Mouse (Mus musculus) layer of hippocampus, postnatal 14 days (tissue): ENCODE data around the gene Gpr62. TPM values are rescaled to one million over a fixed set of nuclear protein-coding genes. Genes with fewer than 3 reads are reported as not detected.

Experiments used
- DNase-seq, 2 experiments: peaks; one replicate each; pipeline ENCODE4 v3.0.0; 2021 to 2022; ENCODE audit warnings: low spot score in 2 of 2, mixed read lengths in 1 of 2
- total RNA-seq, 2 experiments: library from RNA; stranded (reverse); gene quantifications; 2 replicates each; pipeline ENCODE4 v1.2.3; 2021

The Gpr62 gene
- total RNA-seq, 2 experiments from 2014 or later = 7.1 to 7.4 TPM

DNA sequence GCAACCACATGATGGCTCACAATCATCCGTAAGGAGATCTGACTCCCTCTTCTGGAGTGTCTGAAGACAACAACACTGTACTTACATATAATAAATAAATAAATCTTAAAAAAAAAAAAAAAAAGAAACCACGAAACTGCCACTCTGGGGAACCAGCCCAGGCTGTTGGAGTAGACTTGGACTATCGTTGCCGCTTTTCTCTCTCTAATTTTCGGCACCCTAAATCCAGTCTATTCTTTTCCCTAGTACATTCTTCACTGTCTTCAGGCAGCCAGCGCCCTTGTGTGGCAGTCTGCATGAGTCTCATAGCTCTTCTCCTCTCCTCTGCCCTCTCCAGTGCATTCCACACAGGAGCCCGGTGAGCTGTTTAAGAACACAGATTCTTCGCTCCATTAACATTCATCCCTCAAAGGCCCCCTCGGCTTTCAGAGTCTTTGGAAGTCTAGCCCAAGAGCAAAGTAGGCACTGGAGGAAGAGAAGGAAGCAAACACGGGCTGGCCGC lies 37.0 kb downstream of the Gpr62 start:
- no peak for DNase-seq

DNA sequence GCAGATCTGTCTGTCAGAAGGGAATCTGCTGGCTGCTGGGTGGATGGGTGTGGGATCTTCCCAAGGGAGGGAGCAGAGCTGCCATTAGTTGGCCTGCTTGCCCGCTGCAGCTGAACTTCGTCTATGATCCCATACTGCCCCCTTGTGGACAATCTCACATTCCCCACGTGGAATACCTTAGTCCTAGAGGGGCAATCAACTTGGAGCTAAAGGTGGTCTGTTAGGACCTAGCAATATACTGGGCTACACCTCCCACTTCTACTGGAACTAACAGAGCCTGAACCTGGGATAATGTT lies 43.9 kb downstream of the Gpr62 start:
- peak; percentile 88 to 94 for DNase-seq

DNA sequence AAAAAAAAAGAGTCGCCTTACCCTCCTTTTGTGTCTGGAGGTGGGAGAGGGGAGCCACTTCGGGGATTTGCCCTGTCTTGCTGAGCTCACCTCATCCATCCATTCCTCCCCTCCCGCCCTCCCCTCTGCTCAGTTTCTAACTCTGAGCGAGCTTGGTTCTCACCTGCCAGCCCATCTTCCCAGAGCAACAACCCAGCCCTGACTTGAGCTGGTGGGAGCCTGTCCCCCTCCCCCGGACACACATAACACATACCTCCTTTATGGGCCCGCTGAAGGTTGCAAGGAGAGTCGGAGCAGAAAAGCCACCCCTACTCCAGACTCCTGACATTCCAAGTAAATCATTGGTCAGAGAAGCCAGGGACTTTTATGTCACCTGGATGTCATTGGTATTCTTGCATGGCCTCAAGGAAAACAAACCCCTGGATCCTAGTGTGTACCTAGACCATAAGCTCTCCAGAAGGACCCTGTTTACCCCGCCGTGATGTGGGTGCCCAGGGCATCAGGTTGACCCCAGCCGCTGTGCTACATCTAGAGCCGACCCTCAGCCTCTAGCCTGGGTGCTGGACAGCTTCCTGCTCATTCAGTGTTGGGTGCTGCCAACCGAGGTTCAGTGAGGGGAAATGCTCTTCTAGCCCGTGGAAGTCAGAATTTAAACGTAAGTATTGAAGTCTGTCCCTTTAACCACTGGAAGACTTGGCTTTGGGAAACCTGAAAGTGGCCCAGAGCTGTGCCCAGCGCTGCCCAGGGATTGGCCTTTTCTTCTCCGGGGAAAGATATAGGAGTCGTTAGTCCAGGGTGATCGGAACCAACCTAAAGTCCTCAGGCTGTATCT lies 44.5 kb downstream of the Gpr62 start:
- no peak for DNase-seq

DNA sequence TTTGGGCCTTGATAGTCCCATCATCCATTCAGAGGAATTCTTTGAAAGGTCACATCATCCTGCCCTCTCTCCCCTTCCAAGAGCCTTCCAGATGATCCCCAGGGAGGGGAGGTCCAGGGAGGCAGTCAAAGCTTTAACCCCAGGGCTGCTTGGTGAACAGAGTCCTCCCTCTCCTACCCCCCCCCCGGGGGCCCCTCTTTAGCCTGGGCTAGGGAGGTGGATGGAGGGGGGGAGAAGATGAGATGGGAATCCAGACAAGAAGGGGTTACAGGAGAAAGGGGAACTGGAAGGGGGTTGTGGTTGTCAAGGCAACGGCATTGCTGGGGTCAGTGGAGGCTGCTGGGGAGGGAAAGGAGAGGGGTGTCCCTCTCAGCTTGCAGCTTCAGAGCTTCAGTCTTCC lies 45.1 kb downstream of the Gpr62 start:
- DNase-seq = no peak

DNA sequence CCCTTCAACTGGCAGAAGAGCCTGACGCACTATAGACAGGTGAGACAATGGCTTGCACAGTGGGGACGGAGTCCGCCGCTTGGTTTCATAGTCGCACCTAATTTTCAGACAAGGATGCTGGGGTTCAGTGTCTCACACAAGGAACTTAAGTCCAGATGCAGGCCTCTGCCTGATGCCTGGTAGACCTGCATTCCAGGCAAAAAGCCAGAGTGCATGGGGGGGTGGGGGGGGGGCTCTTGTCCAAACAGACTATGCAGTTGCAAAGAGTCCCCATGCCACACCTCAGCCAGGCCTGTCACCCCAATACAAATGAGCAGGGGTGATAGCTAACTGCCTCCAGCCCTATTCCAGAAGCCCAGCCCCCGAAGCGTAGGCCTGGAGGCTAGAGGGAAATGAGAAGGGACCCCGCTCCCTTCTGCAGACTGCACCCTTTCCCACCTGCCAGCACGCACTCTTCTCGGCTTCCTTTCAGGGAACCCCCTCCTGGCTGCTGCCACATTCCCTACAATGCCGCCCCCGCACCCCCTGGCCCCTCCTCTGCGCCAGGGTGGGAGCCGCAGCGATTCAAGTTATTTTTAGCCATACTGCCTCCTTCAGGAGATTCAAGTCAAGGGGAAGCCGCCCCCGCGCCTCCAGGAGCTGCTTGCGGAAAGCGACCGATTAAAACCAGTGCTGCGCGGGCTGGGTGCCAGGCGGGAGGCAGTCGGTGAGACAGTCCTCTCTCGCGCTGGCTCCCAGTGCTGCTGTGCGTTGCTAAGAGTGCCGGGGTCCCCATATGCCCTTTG lies 47.7 kb downstream of the Gpr62 start:
- DNase-seq = peak; percentile 83 to 87

DNA sequence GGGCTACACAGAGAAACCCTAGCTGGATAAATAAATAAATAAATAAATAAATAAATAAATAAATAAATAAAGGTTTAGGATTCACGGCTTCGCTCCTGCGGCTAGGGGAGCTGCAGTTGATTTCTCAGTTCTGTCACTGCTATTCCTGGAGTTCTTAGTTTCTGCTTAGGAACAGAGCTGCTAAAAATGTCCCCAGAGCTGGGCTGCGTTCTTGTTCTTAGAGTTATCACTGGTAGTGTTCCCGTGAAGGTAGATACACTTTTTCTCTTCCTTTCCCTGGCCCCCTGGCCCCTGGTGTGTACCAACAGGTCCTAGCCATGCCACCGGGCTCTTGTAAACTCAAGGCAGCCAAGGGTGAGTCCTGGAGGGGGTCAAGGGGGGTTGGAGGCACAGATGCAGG lies 48.9 kb downstream of the Gpr62 start:
- no peak for DNase-seq

Other genes with a start within 250 kb of the Gpr62 start
- gene Tlr9, start 243.3 kb downstream of the Gpr62 start, total RNA-seq = 1 to 10 TPM; 1.2 to 1.6 TPM
- gene Alas1, start 217.3 kb downstream of the Gpr62 start, total RNA-seq = 100 to 1,000 TPM; 153 to 174 TPM
- gene Poc1a, start 184.9 kb downstream of the Gpr62 start, total RNA-seq = 10 to 100 TPM in 1 of 2 experiments, 1 to 10 TPM in 1; 8.5 to 12.0 TPM
- gene Dusp7, start 97.3 kb downstream of the Gpr62 start, total RNA-seq = 10 to 100 TPM; 65.2 to 70.3 TPM
- gene Rpl29, start 36.5 kb downstream of the Gpr62 start, total RNA-seq = 100 to 1,000 TPM; 295 to 325 TPM
- 10 to 100 TPM; 10.3 to 11.5 TPM for gene Acy1, start 27.6 kb downstream of the Gpr62 start, total RNA-seq
- gene Abhd14b, start 18.5 kb downstream of the Gpr62 start, total RNA-seq = 10 to 100 TPM in 1 of 2 experiments, 1 to 10 TPM in 1; 9.6 to 12.4 TPM
- gene Abhd14a, start 18.3 kb downstream of the Gpr62 start, total RNA-seq = 10 to 100 TPM; 40.9 to 41.8 TPM
- gene Pcbp4, start 12.6 kb downstream of the Gpr62 start, total RNA-seq = 100 to 1,000 TPM; 181 to 195 TPM
- 10 to 100 TPM; 31.5 to 37.0 TPM for gene Rrp9, start 10.0 kb upstream of the Gpr62 start, total RNA-seq
- 1 to 10 TPM; 3.2 to 5.1 TPM for gene Parp3, start 11.0 kb upstream of the Gpr62 start, total RNA-seq
- gene Iqcf1, start 34.0 kb upstream of the Gpr62 start, total RNA-seq = not detected
- gene Iqcf5, start 48.6 kb upstream of the Gpr62 start, total RNA-seq = under 1 TPM in 1 of 2 experiments, not detected in 1; 0.67 TPM
- not detected for gene Iqcf3, start 95.7 kb upstream of the Gpr62 start, total RNA-seq
- gene Iqcf4, start 105.1 kb upstream of the Gpr62 start, total RNA-seq = not detected
- gene Iqcf6, start 160.6 kb upstream of the Gpr62 start, total RNA-seq = not detected
- gene Grm2, start 190.1 kb upstream of the Gpr62 start, total RNA-seq = 10 to 100 TPM; 35.7 to 38.5 TPM
- gene Tex264, start 220.0 kb upstream of the Gpr62 start, total RNA-seq = 10 to 100 TPM; 92.2 to 99.8 TPM